ENCODE assay signal across 12 mouse cellular contexts in the genomic region with DNA sequence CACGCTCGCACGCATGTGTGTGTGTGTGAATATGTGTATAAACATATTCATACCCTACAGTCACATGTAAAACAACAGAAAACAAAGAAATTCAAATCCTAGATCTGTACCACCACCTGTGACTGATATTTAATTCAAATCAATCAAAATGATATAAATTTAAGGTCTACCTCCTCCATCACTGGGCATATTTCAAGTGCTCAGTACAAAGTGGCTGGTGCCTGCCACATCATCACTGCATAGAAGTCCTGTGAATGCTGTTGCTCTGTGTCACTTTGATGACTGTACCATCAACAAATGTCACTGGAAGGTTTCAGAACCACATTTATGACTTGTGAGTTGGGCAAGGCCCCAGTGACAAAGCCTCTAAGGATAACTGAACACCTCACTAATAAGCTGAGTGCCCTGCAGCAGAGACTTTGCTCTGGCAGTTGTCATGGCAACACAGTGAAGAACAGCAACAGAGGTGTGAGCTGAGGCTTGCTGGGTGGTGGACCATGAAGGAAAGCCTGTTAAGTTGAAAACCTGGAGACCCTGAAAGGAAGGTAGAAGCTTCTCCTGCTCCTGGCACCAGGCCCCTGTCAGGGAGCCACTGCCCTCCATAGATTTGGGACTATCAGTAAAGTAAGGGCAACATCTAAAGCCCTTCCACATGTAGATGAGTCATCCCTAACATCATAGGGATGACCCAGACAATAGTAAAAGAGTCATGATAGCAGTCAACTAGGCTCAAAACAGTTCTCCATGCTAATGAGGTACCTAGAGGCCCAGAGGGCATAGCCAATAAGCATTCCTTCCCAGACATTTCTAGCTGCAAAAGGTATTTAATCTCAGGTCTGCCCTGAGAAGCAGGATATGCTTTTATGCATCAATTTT.
DNase-seq lines count a peak whose midpoint lies in the region; ATAC-seq and TF ChIP-seq lines count a peak whose summit lies in the region.
"Had no signal": no experiment of that assay in that cellular context is flagged by ENCODE, and none has a peak within 500 bp of the region (broad histone marks: within the 10 kb centered on the region; RNA-seq: fewer than 3 reads in every experiment).

No protein-coding gene starts in this region.

- CTCF ChIA-PET in Patski (lab: Charles Lee): no interaction called here

- DNase-seq in intestine, embryonic 14.5 days (ENCODE audit: low spot score): peak; percentile 37
- DNase-seq in Patski (ENCODE audit: low read depth, low spot score): no peak
- peak; percentile 34 for DNase-seq in forebrain, postnatal 0 days
- no peak for DNase-seq in gastrocnemius, adult 8-10 months (ENCODE audit: low spot score in 2 of 2)
- DNase-seq in gastrocnemius, postnatal 4 days (ENCODE audit: low spot score in 2 of 2): no peak
- no peak for DNase-seq in cerebellum, adult 8-10 months
- DNase-seq: lung, postnatal 10 days had no signal

- no peaks in the 10 kb centered on the region for H3K9me3 ChIP-seq in intestine, embryonic 14.5 days (ENCODE audit: control insufficient read depth, low read length)
- H3K9me3 ChIP-seq in intestine, embryonic 16.5 days (ENCODE audit: control insufficient read depth, low read length): no peaks in the 10 kb centered on the region
- H3K9me3 ChIP-seq in forebrain, postnatal 0 days (ENCODE audit: low read length): no peaks in the 10 kb centered on the region
- no peaks in the 10 kb centered on the region for H3K9me3 ChIP-seq in midbrain, embryonic 16.5 days (replicated peaks; ENCODE audit: control insufficient read depth, low read length, poor library complexity, severe bottlenecking)

- 93% methylated on average over 3 of the region's 3 CpGs for WGBS in intestine, embryonic 14.5 days
- WGBS in intestine, embryonic 16.5 days: 86% methylated on average over 3 of the region's 3 CpGs
- WGBS in forebrain, postnatal 0 days: 81% methylated on average over 3 of the region's 3 CpGs
- 97% methylated on average over 3 of the region's 3 CpGs for WGBS in midbrain, embryonic 16.5 days

- H3K36me3 ChIP-seq in intestine, embryonic 14.5 days (ENCODE audit: control insufficient read depth, insufficient read depth, low read length): no peaks in the 10 kb centered on the region
- no peaks in the 10 kb centered on the region for H3K36me3 ChIP-seq in intestine, embryonic 16.5 days (ENCODE audit: control insufficient read depth, insufficient read depth, low read length)
- no peaks in the 10 kb centered on the region for H3K36me3 ChIP-seq in forebrain, postnatal 0 days (ENCODE audit: insufficient read depth)
- H3K36me3 ChIP-seq in midbrain, embryonic 16.5 days (ENCODE audit: control insufficient read depth, insufficient read depth, low read length): no peaks in the 10 kb centered on the region

- H3K9ac ChIP-seq in intestine, embryonic 14.5 days (ENCODE audit: low read length): no peak overlapping the region
- no peak overlapping the region for H3K9ac ChIP-seq in intestine, embryonic 16.5 days (ENCODE audit: low read depth, low read length)
- H3K9ac ChIP-seq in forebrain, postnatal 0 days: no peak overlapping the region
- no peak overlapping the region for H3K9ac ChIP-seq in midbrain, embryonic 16.5 days (ENCODE audit: low read depth, low read length)

- no peak overlapping the region for H3K4me2 ChIP-seq in intestine, embryonic 14.5 days (ENCODE audit: low read length)
- H3K4me2 ChIP-seq in intestine, embryonic 16.5 days (ENCODE audit: low read depth, low read length): no peak overlapping the region
- H3K4me2 ChIP-seq in forebrain, postnatal 0 days (ENCODE audit: low read depth): no peak overlapping the region
- H3K4me2 ChIP-seq in midbrain, embryonic 16.5 days (ENCODE audit: low read length): no peak overlapping the region
- H3K4me2 ChIP-seq: heart, embryonic 11.5 days had no signal

- H3K27ac ChIP-seq in intestine, embryonic 14.5 days (ENCODE audit: low read depth): no peak overlapping the region
- no peak overlapping the region for H3K27ac ChIP-seq in intestine, embryonic 16.5 days (ENCODE audit: low read length)
- H3K27ac ChIP-seq in forebrain, postnatal 0 days (ENCODE audit: low read depth, low read length): no peak overlapping the region
- H3K27ac ChIP-seq in midbrain, embryonic 16.5 days (ENCODE audit: low read length): peak overlapping the region; percentile 61
- H3K27ac ChIP-seq: stomach, postnatal 0 days had no signal

- in situ Hi-C loops in Patski (cut with MboI; ENCODE audit: low pct_unique_long_range_greater_than_20kb): no loop called here

- no peak for TF ChIP-seq CTCF in Patski (IDR thresholded peaks at IDR 0.05)
- TF ChIP-seq CTCF in forebrain, postnatal 0 days (IDR thresholded peaks at IDR 0.05; ENCODE audit: low read depth): no peak

- 0 out of 2 replicates have a peak, but pooled peaks cover 4% of the 10 kb centered on the region for H3K4me1 ChIP-seq in intestine, embryonic 14.5 days (replicated peaks; ENCODE audit: control insufficient read depth, insufficient read depth, low read length)
- H3K4me1 ChIP-seq in intestine, embryonic 16.5 days (ENCODE audit: control insufficient read depth, insufficient read depth, low read length): no peaks in the 10 kb centered on the region
- H3K4me1 ChIP-seq in forebrain, postnatal 0 days (ENCODE audit: insufficient read depth): 0 out of 2 replicates have a peak, but pooled peaks cover 7% of the 10 kb centered on the region
- H3K4me1 ChIP-seq in midbrain, embryonic 16.5 days (ENCODE audit: control insufficient read depth, insufficient read depth, low read length): peaks cover 8% of the 10 kb centered on the region

- no peak overlapping the region for H3K4me3 ChIP-seq in intestine, embryonic 14.5 days (ENCODE audit: low read depth, low read length)
- no peak overlapping the region for H3K4me3 ChIP-seq in intestine, embryonic 16.5 days (ENCODE audit: low read length)
- H3K4me3 ChIP-seq in forebrain, postnatal 0 days (ENCODE audit: low read depth, low read length): no peak overlapping the region
- H3K4me3 ChIP-seq in midbrain, embryonic 16.5 days (ENCODE audit: low read depth, low read length): no peak overlapping the region

- no peak for ATAC-seq in intestine, embryonic 14.5 days (replicated peaks; ENCODE audit: low FRiP score, low TSS enrichment, low read depth)
- ATAC-seq in intestine, embryonic 16.5 days: no peak
- peak; percentile 85 for ATAC-seq in Patski
- ATAC-seq in forebrain, postnatal 0 days: peak; percentile 90
- peak; percentile 96 for ATAC-seq in midbrain, embryonic 16.5 days
- ATAC-seq: activated CD4-positive, CD25-positive, alpha-beta regulatory T cell, adult 4 months had no signal

- POLR2A ChIA-PET in Patski (lab: Charles Lee): no interaction called here

- no peaks in the 10 kb centered on the region for H3K27me3 ChIP-seq in intestine, embryonic 14.5 days (replicated peaks; ENCODE audit: control insufficient read depth, insufficient read depth, low read length)
- H3K27me3 ChIP-seq in intestine, embryonic 16.5 days (replicated peaks; ENCODE audit: control insufficient read depth, insufficient read depth, low read length): no peaks in the 10 kb centered on the region
- H3K27me3 ChIP-seq in Patski: no peaks in the 10 kb centered on the region
- H3K27me3 ChIP-seq in forebrain, postnatal 0 days (ENCODE audit: insufficient read depth, low read length): no peaks in the 10 kb centered on the region
- no peaks in the 10 kb centered on the region for H3K27me3 ChIP-seq in midbrain, embryonic 16.5 days (ENCODE audit: control insufficient read depth, insufficient read depth, low read depth, low read length)

Comparison
In these comparisons a context has a peak if more than half of its experiments do, and no peak if none do; other contexts are left out.
1. ATAC-seq: peak in Patski (single experiment), forebrain, postnatal 0 days (single experiment) and midbrain, embryonic 16.5 days (single experiment); none in intestine, embryonic 14.5 days (single experiment) and intestine, embryonic 16.5 days (single experiment).
2. DNase-seq: peak in intestine, embryonic 14.5 days (single experiment) and forebrain, postnatal 0 days (single experiment); none in Patski (single experiment), gastrocnemius, adult 8-10 months (0 of 2), gastrocnemius, postnatal 4 days (0 of 2) and cerebellum, adult 8-10 months (single experiment).